Mouse (Mus musculus) embryonic facial prominence, embryonic 15.5 days (tissue): ENCODE measurements around the gene Trpc1. TPM values are rescaled to one million over a fixed set of nuclear protein-coding genes. Genes with fewer than 3 reads are reported as not detected.
A peak's percentile ranks its signal among the peaks of the same experiment; 100 is the strongest.

Experiments used
- ATAC-seq: fragments of 200-750 bp; cut with Nextera tagmentation; 2 replicates; pipeline ENCODE4 v1.8.0; 2017; ENCODE audit warnings: low read depth, moderate TSS enrichment; ENCODE audit not compliant: insufficient number of reproducible peaks, low FRiP score, low TSS enrichment
- H3K27ac ChIP-seq: fragments of 300-500 bp; sonication (generic); replicated peaks from 2 replicates; pipeline ENCODE4 v1.5.1; 2015; ENCODE audit warnings: mild to moderate bottlenecking, inconsistent platforms
- H3K27me3 ChIP-seq: fragments of 300-500 bp; sonication (generic); 2 replicates; pipeline ENCODE4 v1.6.1; 2015; ENCODE audit warnings: inconsistent platforms
- H3K36me3 ChIP-seq: fragments of 300-500 bp; sonication (generic); 2 replicates; pipeline ENCODE4 v1.6.1; 2015; ENCODE audit warnings: mild to moderate bottlenecking, inconsistent platforms
- H3K4me1 ChIP-seq: fragments of 300-500 bp; sonication (generic); 2 replicates; pipeline ENCODE4 v1.6.1; 2015; ENCODE audit warnings: inconsistent platforms
- H3K4me2 ChIP-seq: fragments of 300-500 bp; sonication (generic); replicated peaks from 2 replicates; pipeline ENCODE4 v1.6.1; 2015; ENCODE audit warnings: mild to moderate bottlenecking, inconsistent platforms
- H3K4me3 ChIP-seq: fragments of 300-500 bp; sonication (generic); replicated peaks from 2 replicates; pipeline ENCODE4 v1.5.1; 2015; ENCODE audit warnings: mild to moderate bottlenecking, inconsistent platforms
- H3K9ac ChIP-seq: fragments of 300-500 bp; sonication (generic); 2 replicates; pipeline ENCODE4 v1.6.1; 2015; ENCODE audit warnings: inconsistent platforms
- H3K9me3 ChIP-seq: fragments of 300-500 bp; sonication (generic); replicated peaks from 2 replicates; pipeline ENCODE4 v1.6.1; 2016; ENCODE audit warnings: inconsistent platforms
- WGBS: fragments of 180-500 bp; shearing (Covaris S2); methylation state at CpG from one replicate; pipeline ENCODE4 v1.1.7; 2015; 5-methylcytosine and 5-hydroxymethylcytosine counted together
- polyA plus RNA-seq: library from polyadenylated mRNA; unstranded; fragments of >200 nt; fragmentation: Nextera tagmentation; extraction: Ambion mirVana; gene quantifications from 2 replicates; pipeline ENCODE4 v1.2.1, GENCODE M21; 2015

Trpc1 gene
- polyA plus RNA-seq, 1 experiment from 2014 or later: 3.3 TPM

DNA sequence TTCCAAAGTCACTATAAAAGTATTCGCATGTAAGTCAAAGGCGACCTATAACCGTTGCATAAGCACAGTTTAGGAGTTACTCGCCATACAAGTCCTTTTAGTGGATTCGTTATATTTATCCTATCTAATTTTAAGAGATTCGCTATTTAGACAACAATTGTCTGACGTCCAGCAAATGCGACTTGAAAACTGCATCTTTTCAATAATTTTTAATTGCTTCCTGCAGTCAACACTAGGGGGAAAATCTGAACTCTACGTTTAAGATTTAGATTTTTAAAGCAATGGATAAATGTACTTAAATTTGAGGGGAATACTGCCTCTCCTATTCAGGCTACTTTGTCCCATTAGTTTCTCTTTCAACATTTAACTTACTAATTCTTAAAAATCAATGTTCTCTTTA is 571 bp upstream of the Trpc1 start:
- H3K4me3 ChIP-seq: peak overlapping the region; percentile 84
- WGBS: 27% methylated on average over 9 of the region's 9 CpGs
- peak overlapping the region; percentile 90 for H3K4me2 ChIP-seq
- H3K9me3 ChIP-seq: no peaks in the 10 kb centered on the region
- H3K27ac ChIP-seq: no peak overlapping the region
- H3K4me1 ChIP-seq: peaks cover 14% of the 10 kb centered on the region
- no peak for ATAC-seq
- peaks cover 8% of the 10 kb centered on the region for H3K27me3 ChIP-seq
- no peak overlapping the region for H3K9ac ChIP-seq
- no peaks in the 10 kb centered on the region for H3K36me3 ChIP-seq

DNA sequence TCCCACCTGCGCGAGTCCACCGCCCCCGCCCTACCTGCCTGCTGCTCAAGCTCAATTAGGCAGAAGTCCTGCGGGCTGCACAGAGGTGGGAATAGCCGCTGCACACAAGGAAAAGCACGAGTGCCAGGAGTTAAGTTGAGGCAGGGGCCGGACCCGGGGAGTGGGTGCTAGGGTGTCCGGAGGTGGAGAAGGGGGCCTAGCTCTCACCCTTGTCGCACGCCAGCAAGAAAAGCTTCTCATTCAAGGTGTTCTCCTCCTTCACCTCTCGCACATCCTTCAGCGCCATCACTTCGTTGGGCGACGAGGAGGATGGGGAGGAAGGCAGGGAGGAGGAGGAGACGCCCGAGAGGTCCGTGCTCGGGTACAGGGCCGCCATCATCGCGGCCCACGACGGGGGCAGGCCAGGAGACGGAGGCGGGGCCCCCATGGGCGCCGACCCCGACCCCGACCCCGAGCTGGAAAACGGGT is 680 bp downstream of the Trpc1 start:
- H3K4me3 ChIP-seq: peak overlapping the region; percentile 84
- WGBS: 1% methylated on average over 34 of the region's 34 CpGs
- H3K27ac ChIP-seq: no peak overlapping the region
- no peaks in the 10 kb centered on the region for H3K36me3 ChIP-seq
- ATAC-seq: peak; percentile 39; the same call in 1 of the 2 replicates
- peaks cover 8% of the 10 kb centered on the region for H3K27me3 ChIP-seq
- H3K9ac ChIP-seq: peak overlapping the region; percentile 70
- H3K9me3 ChIP-seq: no peaks in the 10 kb centered on the region
- peaks cover 14% of the 10 kb centered on the region for H3K4me1 ChIP-seq
- H3K4me2 ChIP-seq: peak overlapping the region; percentile 90

DNA sequence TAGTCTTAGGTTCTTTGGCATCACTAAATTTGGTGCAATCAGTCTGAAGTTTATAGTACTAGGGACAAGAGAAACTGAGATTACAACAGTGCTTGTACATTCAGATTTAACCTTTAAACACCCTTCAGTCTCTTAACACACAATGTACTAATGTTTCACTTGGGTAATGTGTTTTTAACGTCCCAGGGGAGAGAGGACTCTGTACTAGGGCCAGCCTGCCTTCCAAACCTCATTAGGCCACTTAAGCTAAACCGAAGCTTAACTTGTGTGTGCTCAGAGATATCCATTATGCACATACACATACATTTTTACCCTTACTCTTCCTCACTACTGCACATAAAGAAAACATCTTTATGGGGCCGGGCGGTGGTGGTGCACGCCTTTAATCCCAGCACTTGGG is 2.9 kb downstream of the Trpc1 start:
- H3K4me3 ChIP-seq: no peak overlapping the region
- no peak for ATAC-seq
- peaks cover 14% of the 10 kb centered on the region for H3K4me1 ChIP-seq
- 84% methylated on average over 5 of the region's 5 CpGs for WGBS
- H3K27me3 ChIP-seq: peaks cover 8% of the 10 kb centered on the region
- no peaks in the 10 kb centered on the region for H3K9me3 ChIP-seq
- H3K4me2 ChIP-seq: no peak overlapping the region
- H3K9ac ChIP-seq: no peak overlapping the region
- no peaks in the 10 kb centered on the region for H3K36me3 ChIP-seq
- no peak overlapping the region for H3K27ac ChIP-seq

- ATAC-seq: no peak
- Histone ChIP-seq H3K9me3 (no peaks in the 10 kb centered on the region), H3K36me3 (no peaks in the 10 kb centered on the region), H3K27ac (no peak overlapping the region), H3K4me3 (no peak overlapping the region), H3K4me2 (no peak overlapping the region), H3K27me3 (peaks cover 8% of the 10 kb centered on the region), H3K4me1 (peaks cover 9% of the 10 kb centered on the region; the same call in 1 of the 2 replicates), H3K9ac (no peak overlapping the region)
- 59% methylated on average over 7 of the region's 7 CpGs for WGBS
Observed at GRCm38 (mm10) chr9:95744845-95745613, 5.1 kb downstream of the Trpc1 start.

DNA sequence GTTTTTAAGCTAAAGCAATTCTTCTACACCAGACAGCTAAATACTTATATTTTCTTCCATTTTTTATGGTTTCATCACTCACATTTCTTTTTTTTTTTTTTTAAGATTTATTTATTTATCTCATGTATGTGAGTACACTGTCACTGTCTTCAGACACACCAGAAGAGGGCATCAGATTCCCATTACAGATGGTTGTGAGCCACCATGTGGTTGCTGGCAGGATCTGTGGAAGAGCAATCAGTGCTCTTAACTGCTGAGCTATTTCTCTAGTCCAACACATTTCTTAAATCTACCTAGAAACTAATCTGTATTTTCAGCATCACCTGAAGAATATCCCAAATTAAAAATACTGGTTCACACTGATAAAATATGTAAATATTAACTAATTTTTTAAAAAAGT is 13.9 kb downstream of the Trpc1 start:
- no peak overlapping the region for H3K27ac ChIP-seq
- no peaks in the 10 kb centered on the region for H3K27me3 ChIP-seq
- H3K4me3 ChIP-seq: no peak overlapping the region
- H3K9ac ChIP-seq: no peak overlapping the region
- no peak overlapping the region for H3K4me2 ChIP-seq
- H3K4me1 ChIP-seq: no peaks in the 10 kb centered on the region
- no peaks in the 10 kb centered on the region for H3K36me3 ChIP-seq
- H3K9me3 ChIP-seq: no peaks in the 10 kb centered on the region
- ATAC-seq: no peak

DNA sequence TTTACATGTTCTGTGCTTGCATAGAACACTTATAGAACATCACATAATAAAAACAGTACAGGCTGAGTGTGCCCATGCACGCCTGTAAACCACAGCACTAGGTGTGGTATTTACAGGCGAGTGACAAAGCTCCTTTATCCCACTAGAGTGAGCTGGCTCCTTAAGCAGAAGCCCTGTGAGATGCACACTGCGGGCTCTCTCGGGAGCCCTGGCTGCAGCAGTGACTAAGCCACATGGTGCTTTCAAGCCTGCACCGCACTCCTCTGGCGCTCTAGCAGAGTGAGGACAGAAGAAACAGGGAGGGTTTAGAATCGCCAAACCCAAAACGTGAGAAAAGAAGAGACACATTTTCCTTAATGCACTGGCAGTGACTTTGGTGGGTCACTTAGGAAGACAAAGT is 37.6 kb downstream of the Trpc1 start:
- Histone ChIP-seq H3K27ac (no peak overlapping the region), H3K4me1 (no peaks in the 10 kb centered on the region), H3K9ac (no peak overlapping the region), H3K4me2 (no peak overlapping the region), H3K9me3 (no peaks in the 10 kb centered on the region), H3K27me3 (no peaks in the 10 kb centered on the region), H3K36me3 (no peaks in the 10 kb centered on the region), H3K4me3 (no peak overlapping the region)
- WGBS: 32% methylated on average over 8 of the region's 8 CpGs
- ATAC-seq: no peak; the same call in 1 of the 2 replicates

GRCm38 (mm10) chr9:95708943-95709342 is 41.2 kb downstream of the Trpc1 start:
- no peak overlapping the region for H3K4me3 ChIP-seq
- H3K9me3 ChIP-seq: no peaks in the 10 kb centered on the region
- no peak for ATAC-seq
- H3K4me1 ChIP-seq: no peaks in the 10 kb centered on the region
- H3K4me2 ChIP-seq: no peak overlapping the region
- H3K36me3 ChIP-seq: no peaks in the 10 kb centered on the region
- no peak overlapping the region for H3K27ac ChIP-seq
- no peaks in the 10 kb centered on the region for H3K27me3 ChIP-seq
- H3K9ac ChIP-seq: no peak overlapping the region

GRCm38 (mm10) chr9:95705371-95705770 is 44.8 kb downstream of the Trpc1 start:
- Histone ChIP-seq H3K9ac (no peak overlapping the region), H3K27me3 (no peaks in the 10 kb centered on the region), H3K4me2 (no peak overlapping the region), H3K27ac (no peak overlapping the region), H3K36me3 (no peaks in the 10 kb centered on the region), H3K9me3 (no peaks in the 10 kb centered on the region), H3K4me1 (no peaks in the 10 kb centered on the region), H3K4me3 (no peak overlapping the region)
- 69% methylated on average over 5 of the region's 5 CpGs for WGBS
- ATAC-seq: no peak

DNA sequence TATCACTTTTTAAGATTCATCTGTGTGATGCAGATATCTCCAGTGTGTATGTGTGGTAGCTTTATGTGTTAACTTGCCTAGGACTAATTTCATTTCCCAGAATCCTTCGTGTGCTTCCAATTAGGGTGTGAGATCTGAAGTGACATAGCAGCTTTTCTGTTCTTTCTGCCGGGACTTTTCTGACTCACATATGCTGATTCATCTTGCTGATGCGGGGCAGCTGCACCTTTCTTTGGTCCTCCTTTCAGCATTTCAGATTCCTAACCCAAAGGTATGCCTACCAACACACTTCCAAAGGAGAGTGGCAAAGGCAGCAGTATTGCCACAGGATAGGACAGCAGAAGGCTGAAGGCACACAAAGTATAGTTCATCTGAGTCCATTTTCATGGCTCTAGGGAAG is 46.1 kb downstream of the Trpc1 start:
- H3K9me3 ChIP-seq: no peaks in the 10 kb centered on the region
- WGBS: 40% methylated on average over 3 of the region's 3 CpGs
- H3K27ac ChIP-seq: no peak overlapping the region
- no peaks in the 10 kb centered on the region for H3K36me3 ChIP-seq
- no peaks in the 10 kb centered on the region for H3K4me1 ChIP-seq
- no peaks in the 10 kb centered on the region for H3K27me3 ChIP-seq
- H3K4me2 ChIP-seq: no peak overlapping the region
- ATAC-seq: no peak
- H3K4me3 ChIP-seq: no peak overlapping the region
- no peak overlapping the region for H3K9ac ChIP-seq

- Histone ChIP-seq H3K4me2 (no peak overlapping the region), H3K36me3 (no peaks in the 10 kb centered on the region), H3K27ac (no peak overlapping the region), H3K9ac (no peak overlapping the region), H3K9me3 (no peaks in the 10 kb centered on the region), H3K27me3 (no peaks in the 10 kb centered on the region), H3K4me1 (no peaks in the 10 kb centered on the region), H3K4me3 (no peak overlapping the region)
- no peak for ATAC-seq
- 78% methylated on average over 4 of the region's 4 CpGs for WGBS
Observed at GRCm38 (mm10) chr9:95699273-95699672, 50.9 kb downstream of the Trpc1 start.

DNA sequence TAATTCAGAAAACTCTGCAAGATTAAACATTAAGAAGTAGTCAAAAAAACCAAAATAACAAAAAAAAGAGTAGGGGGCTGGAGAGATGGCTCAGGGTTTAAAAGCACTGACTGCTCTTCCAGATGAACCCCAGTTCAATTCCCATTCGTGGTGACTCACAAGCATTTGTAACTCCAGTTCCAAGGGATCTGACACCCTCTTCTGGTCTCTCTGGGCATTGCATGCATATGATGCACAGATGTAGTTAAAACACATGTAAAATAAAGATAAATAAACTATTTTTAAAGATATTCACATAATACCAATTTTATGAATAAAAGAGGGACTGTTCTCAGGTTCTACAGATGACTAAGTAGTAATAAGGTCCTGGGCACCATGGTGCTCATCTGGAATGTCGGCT is 52.4 kb downstream of the Trpc1 start:
- Histone ChIP-seq H3K36me3 (no peaks in the 10 kb centered on the region), H3K4me2 (no peak overlapping the region), H3K4me1 (no peaks in the 10 kb centered on the region), H3K27me3 (no peaks in the 10 kb centered on the region), H3K9ac (no peak overlapping the region), H3K27ac (no peak overlapping the region), H3K4me3 (no peak overlapping the region), H3K9me3 (no peaks in the 10 kb centered on the region)
- WGBS: 57% methylated on average over 2 of the region's 2 CpGs
- ATAC-seq: no peak

DNA sequence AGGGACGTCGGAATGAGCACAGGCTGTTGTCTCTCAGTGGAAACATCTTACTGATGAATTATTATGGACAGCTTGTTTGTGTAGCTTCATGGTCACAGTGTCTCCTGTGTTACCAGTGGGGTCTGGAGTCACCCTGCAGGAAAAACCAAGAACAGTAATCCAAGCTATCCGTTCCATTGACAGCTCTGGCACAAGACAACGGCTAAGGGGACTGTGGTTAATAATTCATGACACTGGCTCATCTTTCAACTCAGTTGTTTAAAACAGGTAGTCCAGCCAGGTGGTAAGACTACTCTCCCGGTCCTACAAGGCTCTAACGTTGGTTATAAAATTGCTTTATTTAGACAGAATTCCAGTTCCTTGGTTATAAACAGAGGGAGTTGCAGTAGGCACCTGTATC is 53.6 kb downstream of the Trpc1 start:
- Histone ChIP-seq H3K4me2 (no peak overlapping the region), H3K9ac (no peak overlapping the region), H3K4me1 (no peaks in the 10 kb centered on the region), H3K27me3 (no peaks in the 10 kb centered on the region), H3K9me3 (no peaks in the 10 kb centered on the region), H3K4me3 (no peak overlapping the region), H3K36me3 (no peaks in the 10 kb centered on the region), H3K27ac (no peak overlapping the region)
- no peak for ATAC-seq
- 75% methylated on average over 6 of the region's 6 CpGs for WGBS
